Mouse (Mus musculus): ENCODE measurements around the gene Acaa1b.

Acaa1b gene

DNA sequence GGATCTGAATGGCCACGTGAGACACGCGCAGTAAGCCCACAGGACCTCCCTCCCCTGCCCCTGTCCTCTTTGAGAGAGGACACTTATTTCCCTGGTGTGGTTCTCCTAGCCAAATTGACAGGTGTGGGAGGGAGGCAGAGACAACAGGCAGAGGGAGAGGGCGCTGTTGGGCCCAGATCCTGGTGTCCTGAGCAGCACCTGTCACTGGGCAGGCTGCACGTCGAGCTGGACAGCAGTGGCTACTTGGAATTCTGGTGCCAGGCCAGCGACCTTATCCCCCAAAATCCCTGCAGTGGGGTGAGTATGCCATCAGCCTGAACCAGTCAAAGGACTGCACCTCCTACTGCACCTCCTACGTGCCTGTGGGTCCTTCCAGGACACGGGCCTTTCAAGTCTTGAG, 13.5 kb downstream of the Acaa1b start:
- DNase-seq (ENCODE audit: low spot score in 2 of 2) = no peak

DNA sequence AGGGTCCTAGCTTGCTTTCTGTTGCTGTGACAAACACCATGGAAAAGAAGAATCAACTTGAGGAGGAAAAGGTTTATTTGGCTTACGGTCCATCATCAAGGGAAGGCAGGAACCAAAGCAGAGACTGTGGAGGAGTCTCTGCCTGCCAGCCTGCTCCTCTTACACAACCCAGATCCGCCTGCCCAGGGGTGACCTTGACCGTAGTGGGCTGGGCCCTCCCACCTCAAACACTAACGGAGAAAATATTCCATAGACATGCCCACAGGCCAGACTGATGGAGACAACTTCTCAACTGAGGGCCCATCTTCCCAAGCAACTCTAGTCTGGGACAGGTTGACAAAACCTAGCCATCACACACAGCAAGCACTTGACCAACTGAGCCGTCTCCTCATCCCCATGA, 14.8 kb downstream of the Acaa1b start:
- no peak for DNase-seq (ENCODE audit: low spot score in 2 of 2)

DNA sequence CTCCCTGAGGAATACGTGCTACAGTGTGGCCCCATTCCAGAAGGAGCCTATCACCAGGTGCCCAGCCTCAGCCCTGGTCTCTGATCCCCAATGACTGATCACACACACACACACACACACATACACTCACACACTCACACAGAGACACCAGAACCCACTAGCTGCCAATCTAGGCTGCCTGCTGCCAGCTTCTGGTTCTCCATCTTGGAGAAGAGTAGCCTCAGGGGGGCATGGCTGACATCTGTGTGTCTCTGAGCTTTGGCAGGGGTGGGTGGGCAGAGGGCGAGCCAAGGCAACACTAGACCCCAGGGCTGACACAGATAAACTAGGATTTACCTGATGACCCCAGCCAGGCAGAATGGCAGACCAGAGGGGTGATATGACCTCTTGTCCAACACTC, 18.1 kb downstream of the Acaa1b start:
- DNase-seq (ENCODE audit: low spot score in 2 of 2) = no peak

DNA sequence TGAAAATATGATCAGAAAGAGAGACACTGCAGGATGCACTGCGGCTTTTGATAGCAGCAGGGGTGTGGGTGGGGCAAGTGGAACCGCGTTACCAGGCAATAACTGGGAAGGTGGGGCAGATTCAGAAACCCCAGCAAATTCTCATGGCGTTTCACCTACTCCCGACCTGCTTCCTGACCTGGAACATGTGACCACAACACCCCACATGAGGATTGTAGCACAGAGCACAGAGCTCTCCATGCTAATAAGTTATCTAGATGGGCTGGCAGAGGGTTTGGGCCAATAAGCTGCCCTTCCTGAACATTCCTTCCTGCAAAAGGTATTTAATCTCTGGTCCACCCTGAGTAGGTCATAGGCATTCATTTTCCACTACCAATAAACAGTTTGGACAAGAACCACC, 26.2 kb downstream of the Acaa1b start:
- DNase-seq (ENCODE audit: low spot score in 2 of 2) = no peak

DNA sequence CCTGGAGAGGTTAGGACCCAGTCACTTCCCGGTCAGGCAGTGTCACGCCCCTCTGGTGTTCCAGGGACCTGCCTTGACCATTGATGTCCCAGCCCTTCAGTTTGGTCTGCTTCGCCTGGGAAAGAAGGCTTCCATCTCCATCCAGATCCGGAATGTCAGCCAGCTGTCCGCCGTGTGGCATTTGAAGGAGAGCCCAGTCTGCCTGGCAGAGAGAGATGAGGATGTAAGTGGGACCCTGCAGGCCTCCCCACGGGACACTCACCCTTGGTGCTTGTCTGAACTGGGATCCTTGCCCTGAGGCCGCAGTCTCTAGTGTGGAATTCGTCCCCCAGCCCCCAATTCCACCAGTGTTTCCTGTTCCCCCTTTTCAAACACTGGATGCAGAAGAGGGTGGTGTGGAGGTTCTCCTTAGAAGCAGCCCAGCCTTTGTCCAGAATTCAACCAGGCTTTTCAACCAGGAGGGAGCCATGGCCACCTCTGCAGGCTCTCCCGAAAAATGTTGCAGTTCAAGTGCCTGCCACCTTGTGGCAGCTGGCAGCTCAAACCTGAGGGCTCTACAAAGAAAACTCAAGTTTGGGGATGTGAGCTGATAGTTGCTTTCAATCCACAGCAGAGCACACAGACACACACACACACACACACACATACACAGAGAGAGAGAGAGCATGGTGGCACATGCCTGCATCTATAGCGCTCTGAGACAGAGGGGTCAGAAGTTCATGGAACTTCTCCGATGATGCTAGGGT, 28.3 kb downstream of the Acaa1b start:
- no peak for DNase-seq (ENCODE audit: low spot score in 2 of 2)

DNA sequence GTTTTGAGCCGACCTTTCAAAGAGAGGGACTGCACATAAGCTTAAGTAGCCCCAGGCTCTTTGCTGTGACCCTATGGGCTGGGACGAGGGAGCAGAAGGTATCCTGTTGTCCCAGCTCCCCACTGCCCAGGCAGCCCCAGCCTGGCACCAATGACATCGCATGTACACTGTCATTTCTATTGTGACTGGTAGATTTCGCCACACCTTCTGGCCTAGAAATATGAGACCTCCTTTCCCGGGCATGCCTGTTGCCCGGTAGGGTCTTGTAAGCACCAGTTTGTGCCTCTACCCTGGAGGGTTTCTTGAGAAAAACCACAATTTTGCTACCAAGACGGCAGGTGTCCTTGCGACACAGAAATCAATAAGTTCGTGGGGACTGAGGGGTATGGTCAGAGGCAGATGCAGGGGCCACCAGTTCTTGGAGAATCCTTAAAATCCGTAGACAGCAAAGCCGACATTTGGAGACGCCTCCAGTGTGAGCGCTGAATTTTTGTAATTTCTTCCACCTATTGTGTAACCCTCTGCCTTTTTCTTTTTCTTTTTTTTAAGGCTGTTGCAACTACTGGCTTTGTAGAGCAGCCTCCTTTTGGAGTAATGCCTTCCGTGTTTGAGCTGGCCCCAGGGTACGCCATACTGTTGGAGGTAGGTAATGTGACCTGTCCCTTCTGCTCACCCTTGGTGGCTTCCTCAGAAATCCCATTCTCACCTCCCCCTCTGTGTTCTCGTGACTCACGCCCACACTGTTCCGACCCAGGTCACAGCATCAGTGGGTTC, 34.1 kb downstream of the Acaa1b start:
- DNase-seq (ENCODE audit: low spot score in 2 of 2) = no peak

DNA sequence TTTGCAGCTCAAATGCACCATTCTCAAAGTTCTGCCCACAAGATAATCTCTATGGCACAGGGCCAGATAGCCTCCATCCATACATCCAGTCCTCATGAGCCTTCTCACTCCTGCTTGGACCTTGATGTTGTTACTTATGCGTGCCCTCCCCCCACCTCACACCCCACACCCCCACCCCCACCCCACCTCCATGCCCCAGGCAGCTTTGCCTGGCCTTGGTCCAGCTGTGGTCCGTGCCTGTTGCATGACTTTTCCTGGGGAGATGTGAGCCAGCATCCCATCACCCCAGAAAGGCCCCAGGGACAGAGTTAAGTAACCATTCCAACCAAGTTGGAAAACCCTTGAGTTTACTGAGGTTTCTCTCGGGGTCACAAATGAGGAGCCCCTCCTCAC, 36.7 kb downstream of the Acaa1b start:
- DNase-seq (ENCODE audit: low spot score in 2 of 2) = no peak

DNA sequence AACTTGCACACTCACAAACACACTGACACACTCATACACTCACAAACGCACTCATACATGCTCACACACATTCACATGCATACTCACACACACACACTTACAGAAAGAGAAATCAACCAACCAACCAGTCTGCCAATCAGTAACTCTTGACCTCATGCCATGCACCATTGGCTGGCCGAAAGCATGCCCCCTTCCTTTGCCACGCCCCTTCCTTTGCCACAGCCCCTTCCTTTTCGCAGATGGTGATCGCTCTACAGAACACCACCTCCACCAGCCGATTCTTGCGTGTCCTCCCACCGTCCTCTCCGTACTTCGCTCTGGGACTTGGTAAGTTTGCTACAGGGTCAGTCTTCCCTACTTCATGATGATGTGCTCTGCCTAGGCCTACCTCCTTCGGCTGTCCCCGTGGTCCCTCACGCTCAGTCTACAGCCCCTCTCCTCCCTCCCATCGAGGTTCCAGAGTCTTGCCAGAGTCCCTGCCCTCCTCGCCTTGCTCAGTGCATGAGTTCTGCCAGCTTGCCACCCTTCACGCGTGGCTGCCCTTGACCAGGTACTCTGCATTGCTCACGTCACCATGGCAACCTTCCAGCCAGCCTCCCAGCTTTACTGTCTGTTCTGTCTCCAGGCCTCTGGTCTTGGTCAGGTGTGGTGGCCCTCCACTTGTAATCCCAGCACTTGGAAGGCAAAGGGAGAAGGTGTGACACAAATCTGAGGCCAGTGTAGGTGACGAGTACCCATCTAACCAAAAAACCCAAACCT, 37.3 kb downstream of the Acaa1b start:
- no peak for DNase-seq (ENCODE audit: low spot score in 2 of 2)

DNA sequence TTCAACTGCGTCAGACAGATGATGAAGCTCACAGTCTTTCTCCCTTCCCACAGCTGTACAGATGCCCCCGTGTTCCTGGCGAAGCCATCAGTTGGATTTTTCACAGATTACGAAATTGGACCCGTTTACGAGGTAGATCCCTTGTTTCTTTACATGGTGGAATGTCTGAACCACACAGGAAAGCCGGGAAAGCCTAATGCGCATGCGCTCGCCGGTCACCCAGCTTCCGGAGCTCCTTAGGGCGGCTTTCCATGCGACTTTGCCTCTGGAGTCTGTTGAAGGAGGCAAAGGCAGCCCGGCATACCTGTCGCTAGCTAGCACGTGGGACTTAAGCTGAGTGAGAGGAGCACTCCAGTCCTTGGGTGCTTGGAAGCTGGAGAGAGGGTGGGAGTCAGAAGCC, 42.0 kb downstream of the Acaa1b start:
- no peak for DNase-seq (ENCODE audit: low spot score in 2 of 2)

DNA sequence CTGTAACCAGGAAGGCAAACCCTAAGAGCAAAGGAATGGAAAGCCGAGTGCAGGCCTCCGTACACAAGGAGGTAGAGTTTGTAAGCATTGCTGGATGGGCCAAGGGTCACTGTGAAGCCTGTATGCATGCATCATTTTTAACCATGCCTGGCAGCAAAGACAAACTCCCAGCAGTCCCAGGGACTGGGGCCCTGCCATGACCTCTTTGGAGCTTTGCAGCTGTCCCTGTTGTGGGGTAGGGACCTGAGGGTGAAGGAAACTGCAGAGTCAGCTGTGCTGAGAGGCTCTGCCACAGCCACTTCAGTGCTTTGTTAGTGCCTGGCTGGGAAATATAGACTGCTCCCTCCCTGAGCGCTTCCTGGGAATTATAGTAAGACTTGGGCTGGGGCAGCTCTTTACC, 46.3 kb downstream of the Acaa1b start:
- DNase-seq (ENCODE audit: low spot score in 2 of 2) = no peak

DNA sequence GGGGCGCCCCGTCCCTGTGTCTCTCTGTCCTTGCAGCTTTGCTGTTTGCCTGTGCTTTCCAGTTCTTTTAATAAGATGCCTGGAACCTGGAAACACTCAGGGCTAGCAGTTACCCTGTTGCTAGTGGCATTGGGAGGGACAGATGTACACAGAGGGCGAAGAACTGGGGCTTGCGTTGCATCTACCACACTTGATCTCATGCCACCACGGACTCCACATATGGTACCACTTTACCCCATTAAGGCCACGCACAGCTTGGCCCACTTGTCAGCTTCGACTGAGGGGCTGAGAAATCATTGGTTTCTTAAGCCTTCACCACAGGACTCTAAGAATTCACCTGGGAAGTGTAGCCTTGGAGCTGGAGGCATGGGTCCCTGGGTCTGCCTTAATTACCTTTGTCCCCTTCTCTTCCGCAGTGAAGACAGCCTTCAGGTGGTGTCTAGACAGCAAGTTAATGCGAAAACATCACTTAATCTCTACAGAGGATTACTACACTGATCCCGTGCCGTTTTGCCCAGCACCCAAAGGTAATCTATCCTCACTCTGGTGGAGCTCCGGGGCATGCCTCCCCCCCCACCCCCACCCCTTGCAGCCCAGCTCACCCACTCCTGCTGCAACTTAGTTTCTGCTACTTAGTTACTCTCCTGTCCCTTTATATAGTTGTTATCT, 47.1 kb downstream of the Acaa1b start:
- DNase-seq (ENCODE audit: low spot score in 2 of 2) = no peak

DNA sequence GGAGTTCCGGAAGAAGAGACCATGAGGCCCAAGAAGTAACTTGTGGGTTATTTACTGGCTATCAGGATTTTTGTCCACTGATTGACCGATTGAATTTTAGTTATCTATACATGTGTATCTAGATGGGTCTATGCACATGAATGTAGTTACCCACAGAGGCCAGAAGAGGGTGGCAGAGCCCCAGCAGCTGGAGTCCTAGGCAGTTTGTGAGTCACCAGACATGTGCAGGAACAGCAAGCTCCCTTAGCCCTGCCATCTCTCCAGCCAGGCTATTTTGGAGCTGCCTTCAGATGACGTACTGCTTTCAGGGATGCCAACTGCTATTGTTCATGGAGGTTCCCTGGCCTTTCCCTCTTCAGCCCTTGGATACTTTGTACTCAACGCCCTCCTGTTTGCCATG, 49.3 kb downstream of the Acaa1b start:
- peak in 1 of 2 experiments; percentile 26 for DNase-seq (ENCODE audit: low spot score in 2 of 2)

DNA sequence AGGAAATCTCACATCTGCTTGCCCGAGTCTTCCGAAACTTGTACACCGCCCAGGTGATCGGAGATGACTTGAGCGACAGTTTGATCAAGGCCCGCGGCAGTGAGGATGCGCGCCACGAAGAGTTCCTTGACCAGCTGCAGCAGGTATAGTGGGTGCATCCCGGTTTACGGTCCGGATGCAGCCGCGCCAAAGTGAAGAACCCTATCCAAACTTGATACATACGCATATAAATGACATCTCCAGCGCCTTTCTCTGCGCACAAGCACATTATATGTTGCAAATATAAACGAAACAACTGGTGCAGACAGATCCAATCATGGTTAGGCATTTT, 54.1 kb downstream of the Acaa1b start:
- DNase-seq (ENCODE audit: low spot score in 2 of 2) = no peak

DNA sequence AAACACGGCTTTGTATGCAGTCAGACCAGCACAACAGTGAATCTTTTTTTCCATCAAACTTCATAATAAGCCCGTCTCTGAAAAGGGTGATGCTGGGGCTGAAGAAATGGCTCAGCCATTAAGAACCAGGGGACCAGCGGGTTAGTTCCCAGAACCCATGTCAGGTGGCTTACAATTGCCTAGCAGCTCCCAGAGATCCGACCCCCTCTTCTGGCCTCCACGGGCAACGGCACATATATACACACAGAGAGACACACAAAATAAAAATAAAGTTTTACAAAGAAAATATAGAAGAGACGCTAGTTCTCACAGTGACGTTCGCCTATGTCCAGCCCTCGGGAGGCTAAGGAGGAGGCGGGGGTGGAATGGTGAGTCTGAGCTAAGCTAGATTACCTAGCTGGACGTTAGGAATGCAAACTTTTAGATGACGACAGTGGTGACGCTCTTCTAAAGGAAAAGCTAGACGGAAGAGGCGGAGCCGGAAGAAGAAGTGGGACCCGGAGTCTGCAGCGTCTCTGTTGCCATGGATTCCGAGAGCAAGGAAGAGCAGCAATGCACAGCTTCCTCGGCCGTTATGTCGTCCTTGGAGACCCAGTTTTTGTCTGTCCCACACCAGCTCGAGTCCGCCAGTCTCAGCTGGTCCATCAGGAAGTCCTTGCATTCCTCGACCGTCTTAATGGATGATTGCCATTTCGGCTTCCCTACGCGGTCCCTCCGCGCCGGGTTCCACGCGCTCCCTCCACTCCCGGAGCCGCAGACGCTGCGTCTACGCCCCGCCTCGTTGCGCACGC, 54.7 kb downstream of the Acaa1b start, which contains the start of gene Dlec1:
Gene Dlec1, plus strand, starts transcription at position 487 of the 791 bp plus-strand sequence.
- DNase-seq (ENCODE audit: low spot score in 2 of 2) = peak; percentile 73 to 89

DNA sequence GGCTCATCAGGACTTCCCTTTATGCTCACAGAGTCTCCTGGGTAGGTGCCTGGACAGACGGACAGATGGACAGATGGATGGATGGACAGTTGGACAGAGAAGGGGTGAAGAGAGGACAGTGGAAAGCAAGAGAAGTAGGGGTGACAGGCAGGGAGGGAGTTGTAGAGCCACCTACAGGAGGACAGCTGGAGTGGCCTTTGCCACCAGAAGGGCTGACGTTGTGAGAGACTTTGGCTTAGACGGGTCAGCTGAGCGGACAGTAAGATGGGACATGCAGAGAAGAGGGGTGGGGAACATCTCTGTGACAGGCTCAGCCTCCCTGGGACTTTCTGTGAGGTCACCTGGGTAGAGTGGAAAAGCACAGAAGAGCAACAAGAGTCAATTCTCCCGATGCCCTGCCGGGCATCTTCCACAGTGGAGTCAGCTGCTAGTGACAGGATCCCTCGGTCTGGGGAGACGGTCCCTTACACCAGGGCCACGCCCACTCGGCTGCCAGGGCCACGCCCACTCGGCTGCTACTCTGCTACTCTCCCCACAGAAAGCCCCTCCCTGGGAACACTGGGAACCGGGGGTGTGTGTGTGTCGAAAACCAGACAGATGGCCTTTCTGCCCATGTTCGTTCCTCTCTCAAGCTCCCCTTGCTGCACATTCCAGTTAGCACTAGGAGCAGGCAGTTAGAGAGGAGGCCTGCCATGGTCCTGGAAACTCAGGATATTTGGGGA, 56.6 kb downstream of the Acaa1b start:
- peak in 1 of 2 experiments; percentile 52 for DNase-seq (ENCODE audit: low spot score in 2 of 2)
